Mouse (Mus musculus) large intestine, adult 2 months (tissue): ENCODE data around the gene Cdh22. TPM values are rescaled to one million over a fixed set of nuclear protein-coding genes. Genes with fewer than 3 reads are reported as not detected.

ENCODE experiments used
- DNase-seq: peaks from one replicate; pipeline ENCODE4 v3.0.0-alpha.2; 2012; ENCODE audit warnings: low read depth, low spot score
- WGBS: fragments of 180-500 bp; shearing (Covaris S2); methylation state at CpG from one replicate; pipeline ENCODE4 v1.1.7; 2018; 5-methylcytosine and 5-hydroxymethylcytosine counted together
- polyA plus RNA-seq: library from polyadenylated mRNA; depleted of rRNA; stranded (reverse); fragments of >200 nt; gene quantifications from 2 replicates; pipeline ENCODE4 v1.2.3, GENCODE M21; 2012

The Cdh22 gene
- polyA plus RNA-seq, 1 experiment = 0.11 TPM

- 14% methylated on average over 18 of the region's 18 CpGs for WGBS
- DNase-seq = no peak
Observed at GRCm38 (mm10) chr2:165166664-165167435, 67.8 kb downstream of the Cdh22 start.

DNA sequence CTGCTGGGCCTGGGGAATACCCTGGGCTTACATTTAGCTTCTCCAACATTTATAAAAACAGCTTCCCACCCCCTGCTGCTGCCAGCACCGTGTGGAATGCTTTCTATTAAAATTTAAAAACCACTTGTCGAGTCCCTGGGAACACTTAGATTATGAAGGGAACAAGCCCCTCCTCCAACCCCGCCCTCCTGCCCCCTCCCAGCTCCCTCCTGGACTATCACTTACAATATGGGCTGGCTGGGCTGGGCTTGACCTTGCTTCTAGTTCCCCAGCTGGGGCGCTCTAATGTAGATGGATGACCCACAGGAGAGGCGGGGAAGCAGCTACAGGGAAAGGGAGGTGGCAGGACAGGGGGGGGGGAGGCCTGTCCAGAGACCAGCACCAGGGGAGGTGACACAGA, 72.4 kb downstream of the Cdh22 start:
- DNase-seq = no peak
- 6% methylated on average over 5 of the region's 5 CpGs for WGBS

- no peak for DNase-seq
- 21% methylated on average over 5 of the region's 5 CpGs for WGBS
Observed at GRCm38 (mm10) chr2:165160466-165160865, 74.2 kb downstream of the Cdh22 start.

DNA sequence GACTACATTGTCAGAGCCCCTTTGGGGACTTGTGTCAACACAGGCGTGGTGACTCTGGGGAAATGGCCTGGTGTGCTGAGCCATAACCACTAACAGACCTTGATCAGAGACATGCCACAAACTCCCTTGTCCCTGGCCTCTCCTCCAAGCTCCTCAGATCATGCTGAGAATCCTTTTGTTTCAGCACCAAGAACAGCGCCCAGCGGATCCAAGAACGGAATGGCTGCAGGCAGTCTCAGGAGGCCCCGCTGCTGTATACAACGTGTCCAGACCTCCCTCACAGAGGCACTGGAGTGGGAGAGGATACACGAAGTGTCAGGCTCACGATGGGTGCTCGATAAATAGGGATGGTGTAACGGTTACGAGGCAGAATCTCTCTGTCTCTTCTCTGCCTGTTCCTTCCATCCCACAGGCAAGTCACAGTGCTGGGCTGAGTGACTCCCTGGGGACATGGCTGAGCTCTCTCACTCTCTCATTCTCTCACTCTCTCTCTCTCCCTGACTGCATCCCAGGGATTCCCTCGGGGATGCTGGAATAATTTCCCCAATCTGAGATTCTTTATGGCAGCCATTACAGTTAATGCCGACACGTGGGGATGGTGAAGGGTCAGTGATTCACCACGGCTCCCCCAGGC, 75.5 kb downstream of the Cdh22 start:
- no peak for DNase-seq
- 18% methylated on average over 15 of the region's 15 CpGs for WGBS

DNA sequence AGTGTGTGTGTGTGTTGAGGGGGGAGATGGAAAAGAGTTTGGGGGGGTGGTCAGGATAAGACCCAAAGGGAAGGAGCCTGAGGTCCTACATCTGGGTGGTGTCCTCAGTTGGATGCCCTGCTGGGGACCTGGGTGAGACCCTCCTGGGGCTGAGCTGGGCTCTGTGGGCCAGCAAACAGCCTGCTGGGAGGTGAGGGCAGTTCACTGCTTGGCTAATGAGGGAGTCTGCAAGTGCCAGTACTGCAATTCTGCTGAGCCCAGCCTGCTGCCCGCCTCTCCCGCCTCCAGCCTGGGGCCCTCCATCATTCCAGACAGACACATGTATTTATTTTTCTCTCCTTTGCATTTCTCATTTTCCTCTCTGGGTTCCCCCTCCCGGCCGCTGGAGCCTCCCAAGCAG, 76.3 kb downstream of the Cdh22 start:
- no peak for DNase-seq
- 58% methylated on average over 4 of the region's 4 CpGs for WGBS

DNA sequence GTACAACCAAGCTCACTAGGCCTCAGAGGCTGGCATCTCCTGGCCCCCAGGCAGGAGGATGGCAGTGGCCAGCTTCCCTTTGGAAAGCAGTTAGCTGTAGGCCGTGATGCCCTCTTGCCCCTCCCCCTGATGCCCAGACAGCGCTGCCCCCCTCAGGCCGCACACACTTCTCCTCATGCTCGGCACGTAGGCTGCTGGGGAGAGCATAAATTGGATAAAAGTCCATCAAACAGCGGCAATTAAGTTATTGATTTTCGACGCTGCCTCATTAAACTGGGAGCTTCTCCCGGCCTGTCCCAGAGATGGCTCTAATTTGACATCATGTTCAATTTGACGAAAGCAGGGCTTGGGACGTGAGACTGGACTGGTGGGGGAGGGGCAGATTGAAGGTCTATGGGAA, 76.8 kb downstream of the Cdh22 start:
- WGBS = 79% methylated on average over 11 of the region's 11 CpGs
- DNase-seq = no peak

- DNase-seq = no peak
- 17% methylated on average over 12 of the region's 12 CpGs for WGBS
Observed at GRCm38 (mm10) chr2:165153006-165153405, 81.6 kb downstream of the Cdh22 start.

- 51% methylated on average over 3 of the region's 3 CpGs for WGBS
- no peak for DNase-seq
Observed at GRCm38 (mm10) chr2:165149741-165150140, 84.9 kb downstream of the Cdh22 start.

GRCm38 (mm10) chr2:165145821-165146220, 88.8 kb downstream of the Cdh22 start:
- WGBS = 59% methylated on average over 13 of the region's 13 CpGs
- DNase-seq = no peak

GRCm38 (mm10) chr2:165143487-165143886, 91.2 kb downstream of the Cdh22 start:
- WGBS = 57% methylated on average over 14 of the region's 14 CpGs
- DNase-seq = no peak

DNA sequence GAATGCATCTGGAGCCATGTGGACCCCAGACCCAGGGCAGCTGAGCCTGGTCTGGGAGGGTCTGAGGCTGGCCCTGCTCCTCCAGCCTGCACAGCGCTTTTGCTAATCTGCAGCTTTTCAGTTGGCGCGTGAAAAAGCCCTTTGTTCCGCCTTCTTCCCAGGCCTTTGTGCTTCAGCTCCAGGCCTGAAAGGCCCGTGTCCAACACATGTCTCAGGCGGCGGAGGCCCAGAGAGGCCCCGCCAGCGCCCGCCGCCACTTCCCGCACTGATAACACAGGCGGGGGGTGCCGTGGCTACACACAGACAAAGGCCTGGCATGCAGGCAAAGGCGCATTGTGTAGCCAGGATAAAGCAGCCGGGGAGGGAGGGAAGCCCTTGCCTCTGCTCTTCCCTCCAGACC, 98.6 kb downstream of the Cdh22 start:
- 30% methylated on average over 16 of the region's 16 CpGs for WGBS
- no peak for DNase-seq

DNA sequence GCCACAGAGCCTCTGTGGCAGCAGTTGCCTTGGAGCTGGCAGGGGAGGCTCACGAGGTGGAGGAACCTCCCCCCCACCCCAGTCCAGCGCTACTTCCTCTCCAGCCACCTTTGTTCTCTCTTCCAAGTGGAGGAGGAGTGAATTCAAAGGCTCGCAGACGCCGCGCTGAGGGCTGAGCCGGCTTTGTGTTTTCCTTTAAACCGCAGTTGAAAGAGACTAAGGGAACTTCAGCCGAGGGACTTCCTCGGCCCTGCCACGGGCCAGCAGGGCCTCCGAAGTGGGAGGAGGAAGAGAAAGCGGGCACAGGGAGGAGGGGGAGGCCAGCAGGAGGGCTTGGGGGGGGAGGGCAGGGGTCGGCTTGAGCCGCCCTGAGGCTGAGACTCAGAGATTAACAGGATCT, 101.1 kb downstream of the Cdh22 start:
- no peak for DNase-seq
- 3% methylated on average over 15 of the region's 15 CpGs for WGBS

DNA sequence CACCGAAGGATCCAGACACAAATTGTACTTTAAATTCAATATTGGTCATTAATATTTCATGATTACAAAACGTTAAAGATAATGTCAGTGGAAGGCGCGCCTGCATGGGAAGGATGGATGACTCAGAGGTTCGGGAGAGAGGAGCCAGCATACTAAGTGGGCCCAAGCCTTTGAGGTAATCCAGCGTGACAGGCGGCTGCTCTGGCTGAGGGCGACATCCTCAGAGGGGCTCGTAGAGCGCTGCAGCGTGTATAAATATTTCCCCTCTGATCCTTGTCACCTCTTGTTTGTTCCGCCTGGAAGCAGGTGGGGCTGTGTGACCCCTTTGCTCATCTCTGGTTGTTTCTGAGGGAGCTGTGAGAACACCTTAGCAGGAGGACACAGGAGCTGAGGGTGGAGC, 103.2 kb downstream of the Cdh22 start:
- 36% methylated on average over 12 of the region's 12 CpGs for WGBS
- no peak for DNase-seq

GRCm38 (mm10) chr2:165129189-165129588, 105.5 kb downstream of the Cdh22 start:
- 56% methylated on average over 4 of the region's 4 CpGs for WGBS
- no peak for DNase-seq

GRCm38 (mm10) chr2:165126896-165127562, 107.6 kb downstream of the Cdh22 start:
- WGBS = 58% methylated on average over 10 of the region's 10 CpGs
- DNase-seq = no peak

GRCm38 (mm10) chr2:165121206-165121840, 113.3 kb downstream of the Cdh22 start:
- DNase-seq = no peak
- WGBS = 25% methylated on average over 10 of the region's 10 CpGs

DNA sequence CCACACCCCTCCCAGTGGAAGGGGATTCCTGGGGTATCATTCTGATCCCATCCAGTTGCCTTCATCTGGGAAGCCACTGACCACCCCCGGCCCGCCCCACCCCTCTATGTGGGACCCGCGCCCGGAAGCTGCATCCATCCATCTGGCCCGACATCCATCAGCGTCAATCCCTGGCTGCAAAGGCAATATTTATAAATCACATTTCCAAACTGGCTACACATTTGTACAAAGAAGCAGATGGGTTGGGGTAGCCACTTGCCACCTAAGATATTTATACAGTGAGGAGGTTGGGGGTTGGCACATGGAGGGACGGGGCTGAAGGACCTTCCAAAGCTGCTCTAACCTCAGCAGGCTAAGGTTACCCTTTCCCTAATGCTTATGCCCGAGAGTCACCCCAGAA, 113.9 kb downstream of the Cdh22 start:
- no peak for DNase-seq
- WGBS = 75% methylated on average over 9 of the region's 9 CpGs

DNA sequence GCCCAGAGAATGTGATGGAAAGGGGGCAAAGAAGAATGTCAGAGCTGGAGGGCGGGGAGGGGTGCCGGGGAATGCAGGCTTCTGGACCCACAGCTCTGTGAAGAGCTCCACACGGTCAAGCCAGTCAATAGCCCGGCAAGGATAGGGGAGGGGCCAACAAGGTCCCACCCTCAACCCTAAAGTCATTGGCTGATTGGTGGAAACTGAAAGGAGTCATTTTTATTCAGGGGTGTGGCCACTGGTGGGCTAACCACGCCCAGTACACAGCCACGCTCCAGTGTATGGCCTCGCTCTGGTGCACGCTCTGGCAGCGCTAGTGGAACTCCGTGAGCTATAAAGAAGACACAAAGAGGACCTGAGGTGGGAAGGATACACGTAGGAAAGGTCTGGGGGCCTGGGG, 120.9 kb downstream of the Cdh22 start:
- 22% methylated on average over 11 of the region's 11 CpGs for WGBS
- no peak for DNase-seq

GRCm38 (mm10) chr2:165112149-165112548, 122.5 kb downstream of the Cdh22 start:
- peak; percentile 29 for DNase-seq
- 3% methylated on average over 54 of the region's 54 CpGs for WGBS

GRCm38 (mm10) chr2:165106585-165106984, 128.1 kb downstream of the Cdh22 start:
- 25% methylated on average over 18 of the region's 18 CpGs for WGBS

More at GRCm38 (mm10) chr2:165106585-165106984, 128.1 kb downstream of the Cdh22 start:
- DNase-seq = no peak
